Mouse (Mus musculus) neural tube, embryonic 14.5 days (tissue): ENCODE measurements around the gene Hephl1. TPM values are rescaled to one million over a fixed set of nuclear protein-coding genes. Genes with fewer than 3 reads are reported as not detected.

Source experiments
- ATAC-seq: fragments of 200-750 bp; cut with Nextera tagmentation; 2 replicates; pipeline ENCODE4 v1.8.0; 2017; ENCODE audit warnings: low read depth, mild to moderate bottlenecking, moderate TSS enrichment, moderate library complexity
- H3K27ac ChIP-seq: fragments of 300-500 bp; sonication (generic); 2 replicates; pipeline ENCODE4 v1.5.1; 2014; ENCODE audit warnings: low read depth, mild to moderate bottlenecking, control low read depth, low read length, moderate library complexity, mixed read lengths
- H3K27me3 ChIP-seq: fragments of 300-500 bp; sonication (generic); 2 replicates; pipeline ENCODE4 v1.6.1; 2014; ENCODE audit warnings: low read length; ENCODE audit not compliant: control insufficient read depth, insufficient read depth
- H3K36me3 ChIP-seq: fragments of 300-500 bp; sonication (generic); 2 replicates; pipeline ENCODE4 v1.6.1; 2014; ENCODE audit warnings: low read length, mixed read lengths; ENCODE audit not compliant: control insufficient read depth, insufficient read depth
- H3K4me1 ChIP-seq: fragments of 300-500 bp; sonication (generic); 2 replicates; pipeline ENCODE4 v1.6.1; 2014; ENCODE audit warnings: low read length; ENCODE audit not compliant: control insufficient read depth, insufficient read depth
- H3K4me2 ChIP-seq: fragments of 300-500 bp; sonication (generic); 2 replicates; pipeline ENCODE4 v1.6.1; 2014; ENCODE audit warnings: mild to moderate bottlenecking, low read depth, low read length, control low read depth
- H3K4me3 ChIP-seq: fragments of 300-500 bp; sonication (generic); 2 replicates; pipeline ENCODE4 v1.5.1; 2014; ENCODE audit warnings: low read depth, low read length, control low read depth, mixed read lengths
- H3K9ac ChIP-seq: fragments of 300-500 bp; sonication (generic); replicated peaks from 2 replicates; pipeline ENCODE4 v1.6.1; 2014; ENCODE audit warnings: low read depth, mild to moderate bottlenecking, control low read depth, low read length, mixed read lengths
- H3K9me3 ChIP-seq: fragments of 300-500 bp; sonication (generic); 2 replicates; pipeline ENCODE4 v1.6.1; 2016; ENCODE audit warnings: low read length; ENCODE audit not compliant: control insufficient read depth
- WGBS: fragments of 180-500 bp; shearing (Covaris S2); extraction: QIAGEN DNeasy Blood & Tissue Kit; methylation state at CpG from one replicate; pipeline ENCODE4 v1.1.7; 2014; 5-methylcytosine and 5-hydroxymethylcytosine counted together
- polyA plus RNA-seq: library from polyadenylated mRNA; unstranded; fragments of >200 nt; fragmentation: Nextera tagmentation; extraction: Ambion mirVana; gene quantifications from 2 replicates; pipeline ENCODE4 v1.2.1, GENCODE M21; 2014

Hephl1 gene
- polyA plus RNA-seq, result 0.07 TPM in 1 of 2 replicates, not detected in the other

DNA sequence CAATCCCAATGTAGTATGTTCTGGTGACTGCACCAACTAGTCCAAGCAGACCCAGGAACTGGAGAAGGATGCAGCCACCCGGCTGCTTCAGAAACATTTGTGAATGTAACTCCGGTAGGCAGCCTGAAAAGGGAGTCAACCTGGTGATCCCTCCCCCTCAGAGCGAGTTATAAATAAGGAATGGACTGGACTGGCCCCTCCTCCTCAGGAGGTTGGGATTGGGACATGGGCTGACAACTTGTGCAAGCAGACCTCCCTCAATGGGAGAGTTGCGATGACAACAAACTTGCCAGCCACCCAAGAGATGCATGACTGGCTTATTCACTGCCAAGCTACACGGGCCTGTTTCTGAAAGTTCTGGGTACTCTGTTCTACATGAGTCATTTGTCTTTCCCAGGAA lies at the start of gene Hephl1:
Hephl1 (minus strand) TSS at position 101 of the 400 bp plus-strand sequence.
- H3K4me3 ChIP-seq, result no peak within 1 kb of the TSS
- no peaks in the 10 kb centered on the region for H3K4me1 ChIP-seq
- H3K9ac ChIP-seq, result no peak within 1 kb of the TSS
- 87% methylated on average over 5 of the region's 5 CpGs for WGBS
- H3K27ac ChIP-seq, result no peak within 1 kb of the TSS
- H3K4me2 ChIP-seq, result no peak within 1 kb of the TSS
- H3K27me3 ChIP-seq, result no peaks in the 10 kb centered on the region
- no peaks in the 10 kb centered on the region for H3K36me3 ChIP-seq
- ATAC-seq, result no peak
- H3K9me3 ChIP-seq, result no peaks in the 10 kb centered on the region

- Histone ChIP-seq H3K4me1 (no peaks in the 10 kb centered on the region), H3K27ac (no peak overlapping the region), H3K4me2 (no peak overlapping the region), H3K27me3 (no peaks in the 10 kb centered on the region), H3K4me3 (no peak overlapping the region), H3K36me3 (no peaks in the 10 kb centered on the region), H3K9me3 (no peaks in the 10 kb centered on the region), H3K9ac (no peak overlapping the region)
- no peak for ATAC-seq
- 76% methylated on average over 6 of the region's 6 CpGs for WGBS
These were observed 37.5 kb upstream of the Hephl1 start for GRCm38 (mm10) chr9:15149246-15149926.

- Histone ChIP-seq H3K4me1 (no peaks in the 10 kb centered on the region), H3K9ac (no peak overlapping the region), H3K4me2 (no peak overlapping the region), H3K4me3 (no peak overlapping the region), H3K27me3 (no peaks in the 10 kb centered on the region), H3K36me3 (no peaks in the 10 kb centered on the region), H3K9me3 (no peaks in the 10 kb centered on the region), H3K27ac (no peak overlapping the region)
- WGBS, result 93% methylated on average over 1 of the region's 1 CpGs
- no peak for ATAC-seq
These were observed 28.6 kb upstream of the Hephl1 start for GRCm38 (mm10) chr9:15140546-15140945.

DNA sequence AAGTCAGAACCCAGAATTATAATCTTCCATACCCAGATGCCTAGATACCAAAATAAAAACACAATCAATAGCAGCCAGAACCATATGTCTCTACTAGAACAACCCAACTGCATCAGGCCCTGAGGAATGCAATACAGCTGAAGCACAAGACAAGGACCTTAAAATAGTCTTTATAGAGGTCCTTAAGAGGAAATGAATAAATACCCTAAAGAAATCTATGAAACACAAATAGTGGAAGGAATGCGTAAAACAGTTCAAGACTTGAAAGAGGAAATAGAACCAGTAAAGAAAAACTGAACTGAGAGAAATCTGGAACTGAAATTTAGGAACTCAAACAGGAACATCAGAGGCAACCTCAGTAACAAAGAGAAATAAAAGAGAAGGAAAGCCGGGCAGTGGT lies 14.0 kb upstream of the Hephl1 start:
- no peak overlapping the region for H3K9ac ChIP-seq
- WGBS, result 99% methylated on average over 2 of the region's 2 CpGs

GRCm38 (mm10) chr9:15122431-15122830 lies 10.5 kb upstream of the Hephl1 start:
- WGBS, result 77% methylated on average over 3 of the region's 3 CpGs
- H3K27me3 ChIP-seq, result no peaks in the 10 kb centered on the region
- H3K9ac ChIP-seq, result no peak overlapping the region
- no peaks in the 10 kb centered on the region for H3K9me3 ChIP-seq
- ATAC-seq, result no peak
- no peaks in the 10 kb centered on the region for H3K36me3 ChIP-seq
- no peak overlapping the region for H3K4me2 ChIP-seq
- no peak overlapping the region for H3K27ac ChIP-seq
- no peaks in the 10 kb centered on the region for H3K4me1 ChIP-seq
- H3K4me3 ChIP-seq, result no peak overlapping the region

More for the DNA sequence above, 14.0 kb upstream of the Hephl1 start:
- ATAC-seq, result no peak
- Histone ChIP-seq H3K27me3 (no peaks in the 10 kb centered on the region), H3K9me3 (no peaks in the 10 kb centered on the region), H3K36me3 (no peaks in the 10 kb centered on the region), H3K4me1 (no peaks in the 10 kb centered on the region), H3K27ac (no peak overlapping the region), H3K4me2 (no peak overlapping the region), H3K4me3 (no peak overlapping the region)

DNA sequence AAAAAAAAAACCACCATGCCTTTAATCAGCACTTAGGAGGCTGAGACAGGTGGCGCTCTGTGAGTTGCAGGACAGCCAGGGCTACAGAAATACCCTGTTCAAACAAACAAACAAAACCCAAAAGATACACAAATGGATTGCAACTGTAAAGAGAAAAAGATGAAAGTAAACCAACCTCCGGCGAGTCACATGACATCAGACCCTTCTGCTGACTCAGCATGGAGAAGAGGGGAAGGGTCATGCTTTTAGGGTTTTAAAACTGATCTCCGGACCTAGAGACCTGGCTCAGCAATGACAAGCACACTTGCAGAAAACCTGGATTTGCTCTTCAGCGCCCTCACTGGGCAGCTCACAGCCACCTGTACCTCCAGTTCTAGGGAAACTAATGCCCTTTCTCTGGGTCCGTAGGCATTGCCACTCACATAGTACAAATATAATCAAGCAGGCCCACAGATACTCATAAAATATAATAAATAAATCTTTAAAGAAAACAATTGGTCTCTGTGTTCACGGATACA lies 9.0 kb upstream of the Hephl1 start:
- H3K36me3 ChIP-seq, result no peaks in the 10 kb centered on the region
- no peak overlapping the region for H3K4me2 ChIP-seq
- H3K9me3 ChIP-seq, result no peaks in the 10 kb centered on the region
- WGBS, result 52% methylated on average over 7 of the region's 7 CpGs
- H3K27ac ChIP-seq, result no peak overlapping the region
- H3K4me3 ChIP-seq, result no peak overlapping the region
- no peak overlapping the region for H3K9ac ChIP-seq
- no peak for ATAC-seq
- H3K27me3 ChIP-seq, result no peaks in the 10 kb centered on the region
- H3K4me1 ChIP-seq, result no peaks in the 10 kb centered on the region

DNA sequence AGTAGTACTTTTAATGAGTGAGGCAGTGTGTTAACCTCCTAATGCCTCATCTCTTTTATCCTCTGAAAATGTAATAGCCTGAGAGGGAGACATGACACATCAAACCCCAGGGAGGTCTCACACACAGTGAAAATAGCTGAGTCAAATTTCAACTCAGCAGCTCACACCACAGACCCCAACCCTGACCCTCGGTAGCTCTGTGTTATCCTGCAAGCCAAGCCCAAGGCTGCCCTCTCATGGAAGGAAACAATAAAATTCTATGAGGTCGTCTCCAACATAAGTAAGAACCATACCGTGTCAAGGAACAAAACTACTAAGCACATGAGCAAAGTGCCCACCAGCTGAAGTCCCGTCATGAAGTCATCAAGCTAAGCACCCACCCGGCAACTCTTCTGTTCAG lies 8.3 kb upstream of the Hephl1 start:
- Histone ChIP-seq H3K27ac (no peak overlapping the region), H3K4me3 (no peak overlapping the region), H3K36me3 (no peaks in the 10 kb centered on the region), H3K4me1 (no peaks in the 10 kb centered on the region), H3K9me3 (no peaks in the 10 kb centered on the region), H3K27me3 (no peaks in the 10 kb centered on the region), H3K4me2 (no peak overlapping the region), H3K9ac (no peak overlapping the region)
- 58% methylated on average over 5 of the region's 5 CpGs for WGBS
- no peak for ATAC-seq

GRCm38 (mm10) chr9:15119515-15119914 lies 7.6 kb upstream of the Hephl1 start:
- no peaks in the 10 kb centered on the region for H3K27me3 ChIP-seq
- ATAC-seq, result no peak
- WGBS, result 63% methylated on average over 1 of the region's 1 CpGs
- no peaks in the 10 kb centered on the region for H3K9me3 ChIP-seq
- no peaks in the 10 kb centered on the region for H3K36me3 ChIP-seq
- H3K27ac ChIP-seq, result no peak overlapping the region
- H3K9ac ChIP-seq, result no peak overlapping the region
- no peak overlapping the region for H3K4me2 ChIP-seq
- no peak overlapping the region for H3K4me3 ChIP-seq
- no peaks in the 10 kb centered on the region for H3K4me1 ChIP-seq

GRCm38 (mm10) chr9:15116165-15116564 lies 4.3 kb upstream of the Hephl1 start:
- Histone ChIP-seq H3K36me3 (no peaks in the 10 kb centered on the region), H3K4me2 (no peak overlapping the region), H3K27ac (no peak overlapping the region), H3K9ac (no peak overlapping the region), H3K4me3 (no peak overlapping the region), H3K4me1 (no peaks in the 10 kb centered on the region), H3K27me3 (no peaks in the 10 kb centered on the region), H3K9me3 (no peaks in the 10 kb centered on the region)
- WGBS, result 100% methylated on average over 2 of the region's 2 CpGs
- ATAC-seq, result no peak
